Mouse (Mus musculus) E14TG2a.4 (cell line): ENCODE results near the gene Pparg.

Experiments used
- H3K27me3 ChIP-seq: 2 replicates; pipeline ENCODE4 v1.6.1; 2014; ENCODE audit warnings: low read length, control low read depth; ENCODE audit not compliant: insufficient read depth
- H3K36me3 ChIP-seq: 2 replicates; pipeline ENCODE4 v1.6.1; 2014; ENCODE audit warnings: low read length, control low read depth; ENCODE audit not compliant: insufficient read depth
- H3K4me1 ChIP-seq: replicated peaks from 2 replicates; pipeline ENCODE4 v1.6.1; 2014; ENCODE audit warnings: low read depth, low read length, control low read depth
- H3K4me3 ChIP-seq: replicated peaks from 2 replicates; pipeline ENCODE4 v1.5.1; 2014; ENCODE audit warnings: mild to moderate bottlenecking, low read length
- H3K9me3 ChIP-seq: 2 replicates; pipeline ENCODE4 v1.6.1; 2014; ENCODE audit warnings: low read length, control low read depth
- CTCF ChIP-seq: conservative IDR thresholded peaks from 2 replicates; pipeline ENCODE4 v1.5.1; 2014; ENCODE audit warnings: low read length
- NANOG ChIP-seq: IDR thresholded peaks from 2 replicates; pipeline ENCODE4 v1.6.1; 2014; ENCODE audit warnings: borderline replicate concordance, low read length, mixed read lengths
- POU5F1 ChIP-seq: IDR thresholded peaks from 2 replicates; pipeline ENCODE4 v1.6.1; 2014; ENCODE audit warnings: low read length, borderline replicate concordance

The Pparg gene

GRCm38 (mm10) chr6:115360776-115361605 lies at the start of gene Pparg:
Gene Pparg (plus strand): TSS chr6:115360951.
- Histone ChIP-seq H3K36me3 (no peaks in the 10 kb centered on the region), H3K4me3 (peak within 1 kb of the TSS; percentile 77), H3K27me3 (peaks cover 38% of the 10 kb centered on the region), H3K4me1 (peaks cover 14% of the 10 kb centered on the region), H3K9me3 (peaks cover 7% of the 10 kb centered on the region)
- no peak for TF ChIP-seq NANOG
- TF ChIP-seq CTCF: no peak
- no peak for TF ChIP-seq POU5F1

GRCm38 (mm10) chr6:115312780-115313179 lies 48.0 kb upstream of the Pparg start:
- Histone ChIP-seq H3K4me1 (no peaks in the 10 kb centered on the region), H3K27me3 (no peaks in the 10 kb centered on the region), H3K36me3 (no peaks in the 10 kb centered on the region), H3K4me3 (no peak overlapping the region), H3K9me3 (no peaks in the 10 kb centered on the region)
- no peak for TF ChIP-seq POU5F1
- no peak for TF ChIP-seq NANOG
- no peak for TF ChIP-seq CTCF

DNA sequence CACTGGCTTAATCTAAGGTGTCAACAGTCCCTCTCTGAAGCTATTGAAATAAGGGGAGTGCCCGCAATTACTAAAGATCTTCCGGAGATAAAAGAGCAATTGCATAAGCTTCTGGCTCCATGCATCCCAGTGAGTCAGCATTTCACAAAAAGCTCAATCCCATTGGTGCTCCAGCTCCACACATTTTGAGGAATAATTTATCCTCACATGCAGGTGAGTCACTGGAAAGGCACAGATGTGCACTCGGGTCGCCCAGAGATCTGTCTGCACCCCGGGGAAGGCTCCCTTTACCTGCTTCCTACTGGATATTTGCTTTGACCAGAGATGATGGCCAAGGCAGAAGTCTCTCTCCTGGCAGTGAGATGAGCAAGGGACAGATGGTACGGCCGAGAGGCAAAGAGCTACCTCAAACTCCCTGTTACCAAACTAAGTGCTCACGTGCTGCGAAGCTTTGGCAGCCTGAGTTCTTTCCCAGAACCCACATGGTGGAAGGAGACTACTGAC lies 47.5 kb upstream of the Pparg start:
- Histone ChIP-seq H3K9me3 (no peaks in the 10 kb centered on the region), H3K4me3 (no peak overlapping the region), H3K27me3 (no peaks in the 10 kb centered on the region), H3K4me1 (no peaks in the 10 kb centered on the region), H3K36me3 (no peaks in the 10 kb centered on the region)
- TF ChIP-seq CTCF: no peak
- TF ChIP-seq POU5F1: no peak
- TF ChIP-seq NANOG: no peak

- H3K4me1 ChIP-seq: no peaks in the 10 kb centered on the region
- no peaks in the 10 kb centered on the region for H3K27me3 ChIP-seq
- no peaks in the 10 kb centered on the region for H3K9me3 ChIP-seq
- TF ChIP-seq NANOG (no peak), POU5F1 (no peak), CTCF (no peak)
- no peak overlapping the region for H3K4me3 ChIP-seq
- H3K36me3 ChIP-seq: no peaks in the 10 kb centered on the region
These were observed 46.8 kb upstream of the Pparg start for GRCm38 (mm10) chr6:115313910-115314309.

DNA sequence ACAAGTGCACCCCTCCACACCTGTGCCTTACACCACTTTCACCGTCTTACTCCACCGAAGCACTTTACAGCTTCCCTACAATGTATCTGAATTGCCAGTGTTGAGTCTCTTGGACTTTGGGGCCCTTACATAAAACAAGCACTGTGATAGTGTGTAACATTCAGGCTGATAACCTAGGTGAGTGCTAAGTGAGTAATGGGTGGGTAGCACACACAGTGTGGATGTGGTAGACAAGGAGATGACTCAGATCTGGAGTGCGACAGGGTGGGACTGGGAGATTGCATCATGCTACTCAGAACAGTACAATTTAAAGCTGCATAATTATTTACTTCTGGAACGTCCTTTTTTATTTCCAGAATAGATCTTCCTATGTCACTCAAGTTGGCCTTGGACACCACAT lies 45.0 kb upstream of the Pparg start:
- no peak overlapping the region for H3K4me3 ChIP-seq
- no peaks in the 10 kb centered on the region for H3K9me3 ChIP-seq
- TF ChIP-seq POU5F1 (no peak), CTCF (no peak), NANOG (no peak)
- H3K27me3 ChIP-seq: no peaks in the 10 kb centered on the region
- no peaks in the 10 kb centered on the region for H3K36me3 ChIP-seq
- no peaks in the 10 kb centered on the region for H3K4me1 ChIP-seq

DNA sequence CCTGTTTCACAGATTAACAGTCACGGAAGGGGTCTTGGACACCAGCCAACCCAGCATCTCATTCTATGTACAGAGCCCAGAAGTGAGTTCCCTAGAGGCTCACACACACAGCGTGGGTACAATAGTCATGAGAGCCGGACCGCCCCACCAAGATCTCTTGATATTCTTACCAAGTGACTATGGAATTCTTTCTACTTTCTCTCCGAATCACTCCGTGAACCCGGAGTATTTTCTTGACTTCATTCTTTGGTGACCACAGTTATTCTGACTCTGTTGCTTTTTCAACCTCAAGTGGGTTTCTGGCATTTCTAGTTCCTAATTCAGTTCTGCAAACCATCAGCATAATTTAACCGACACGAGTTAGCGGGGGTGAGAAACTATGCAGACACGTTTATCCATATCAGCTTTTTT lies 43.9 kb upstream of the Pparg start:
- Histone ChIP-seq H3K4me3 (no peak overlapping the region), H3K27me3 (no peaks in the 10 kb centered on the region), H3K36me3 (no peaks in the 10 kb centered on the region), H3K9me3 (no peaks in the 10 kb centered on the region), H3K4me1 (no peaks in the 10 kb centered on the region)
- TF ChIP-seq NANOG (no peak), POU5F1 (no peak), CTCF (no peak)

- Histone ChIP-seq H3K9me3 (no peaks in the 10 kb centered on the region), H3K36me3 (no peaks in the 10 kb centered on the region), H3K4me3 (no peak overlapping the region), H3K4me1 (no peaks in the 10 kb centered on the region), H3K27me3 (no peaks in the 10 kb centered on the region)
- TF ChIP-seq POU5F1: no peak
- no peak for TF ChIP-seq NANOG
- no peak for TF ChIP-seq CTCF
These were observed 41.9 kb upstream of the Pparg start for GRCm38 (mm10) chr6:115318811-115319210.

- H3K4me3 ChIP-seq: no peak overlapping the region
- H3K36me3 ChIP-seq: no peaks in the 10 kb centered on the region
- TF ChIP-seq NANOG (no peak), POU5F1 (no peak), CTCF (no peak)
- H3K9me3 ChIP-seq: no peaks in the 10 kb centered on the region
- H3K4me1 ChIP-seq: no peaks in the 10 kb centered on the region
- H3K27me3 ChIP-seq: no peaks in the 10 kb centered on the region
These were observed 41.1 kb upstream of the Pparg start for GRCm38 (mm10) chr6:115319686-115320085.
